Mouse (Mus musculus) lung, postnatal 4 days (tissue): ENCODE data around the gene Arl8a.

ENCODE experiments used
- DNase-seq, 2 experiments: peaks; one replicate each; pipeline ENCODE4 v3.0.0; 2021

Arl8a gene

DNA sequence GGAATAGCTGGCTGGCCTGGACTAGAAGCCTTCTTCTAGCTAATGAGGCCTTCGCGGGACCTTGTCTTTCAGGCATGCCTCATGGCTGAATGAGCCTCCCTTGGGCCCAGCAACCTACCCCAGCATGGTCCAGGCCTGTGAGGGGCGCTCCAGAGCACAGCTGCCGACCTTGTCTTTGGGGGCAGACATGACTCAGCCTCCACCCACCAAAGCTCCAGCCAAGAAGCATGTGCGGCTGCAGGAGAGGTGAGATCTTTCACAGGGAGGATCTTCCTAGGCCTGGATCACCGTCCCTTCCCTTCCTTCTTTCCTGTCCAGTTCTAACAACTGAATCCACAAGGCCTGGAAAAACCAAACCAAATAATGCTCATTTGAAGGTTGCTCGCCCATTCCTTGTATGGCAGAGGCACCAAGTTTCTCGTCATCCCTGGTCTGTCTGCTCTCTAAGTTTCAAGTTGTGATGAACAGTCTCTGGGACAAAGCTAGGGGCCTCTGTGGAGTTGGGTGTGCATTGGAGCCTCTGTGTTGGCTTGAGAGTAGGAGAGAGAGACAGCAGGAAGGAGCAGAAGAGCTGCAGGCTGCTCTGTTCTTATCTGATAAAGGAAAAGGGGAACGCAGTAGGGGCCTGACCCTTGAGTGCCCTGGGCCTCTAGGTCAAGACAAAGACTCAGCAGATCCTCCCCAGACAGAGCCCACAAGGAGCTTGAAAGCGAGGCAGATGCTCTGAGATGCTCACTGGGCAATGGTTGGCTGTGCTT is 12.8 kb upstream of the Arl8a start:
- DNase-seq, result no peak

DNA sequence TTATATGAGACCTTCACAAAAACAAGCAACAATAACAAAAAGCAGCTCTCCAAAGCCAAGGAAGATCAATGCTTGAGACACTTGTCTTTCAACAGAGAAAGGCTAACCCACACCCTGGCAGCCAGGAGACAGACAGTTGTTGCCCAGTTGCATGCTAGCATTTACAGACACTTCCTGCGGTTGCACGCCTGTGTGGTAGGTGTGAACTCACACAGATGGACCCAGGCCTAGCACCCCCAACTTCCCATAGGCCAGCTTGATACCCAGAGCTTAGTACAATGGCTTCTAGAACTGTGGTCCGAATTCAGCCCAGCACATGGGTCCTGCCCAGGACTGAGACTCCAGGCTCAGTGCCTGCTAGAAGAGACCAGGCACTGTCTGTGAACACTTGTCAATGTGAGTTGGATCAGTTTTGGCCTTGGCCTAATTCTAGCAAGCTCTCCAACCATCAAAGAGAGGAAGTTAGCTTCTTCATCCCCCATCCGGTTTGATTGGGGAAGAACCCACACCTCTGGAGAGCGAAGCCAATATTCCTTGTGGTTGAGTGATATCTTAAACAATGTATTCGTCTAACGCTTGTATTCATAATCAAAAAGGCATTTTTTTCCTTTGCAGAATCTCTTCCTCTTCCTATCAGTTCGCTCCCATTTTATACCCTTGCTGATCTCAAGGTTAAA is 11.4 kb upstream of the Arl8a start:
- no peak for DNase-seq

DNA sequence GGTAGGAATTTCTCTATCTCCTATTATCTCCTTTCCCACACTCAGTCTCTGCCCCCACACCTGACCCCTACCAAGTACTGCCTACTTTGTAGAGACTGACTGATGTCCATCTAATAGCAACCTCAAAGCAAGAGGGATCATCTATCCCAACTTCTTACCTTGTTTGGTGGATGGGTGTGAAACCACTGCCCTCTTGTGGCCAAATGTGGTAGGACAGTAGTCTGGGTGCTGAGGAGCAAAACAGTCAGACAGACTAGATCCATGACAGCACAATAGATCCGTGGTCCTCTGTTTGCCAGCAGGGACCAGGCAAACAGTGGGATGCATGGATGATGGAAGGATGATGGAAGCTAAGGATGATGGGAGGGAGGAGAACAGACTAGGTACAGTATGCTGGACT is 10.1 kb upstream of the Arl8a start:
- DNase-seq, result peak in 1 of 2 experiments; percentile 73

DNA sequence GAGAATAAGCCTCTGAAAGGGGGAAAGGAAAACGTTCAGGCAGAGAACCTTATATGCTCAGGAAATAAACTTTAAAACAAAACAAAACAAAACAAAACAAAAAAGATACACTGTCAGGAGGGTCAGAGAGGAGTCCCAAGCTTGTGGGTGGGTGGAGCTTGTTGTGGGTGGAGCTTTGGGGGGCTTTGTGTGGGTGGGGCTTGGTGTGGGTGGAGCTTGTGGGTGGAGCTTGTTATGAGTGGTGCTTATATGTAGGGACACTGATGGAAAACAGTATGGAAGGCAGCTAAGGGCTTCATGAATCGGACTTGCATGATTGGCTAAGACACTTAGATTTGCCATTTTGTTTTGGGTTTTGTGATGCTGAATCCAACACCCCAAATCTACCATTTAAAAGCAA is 6.7 kb upstream of the Arl8a start:
- no peak for DNase-seq

DNA sequence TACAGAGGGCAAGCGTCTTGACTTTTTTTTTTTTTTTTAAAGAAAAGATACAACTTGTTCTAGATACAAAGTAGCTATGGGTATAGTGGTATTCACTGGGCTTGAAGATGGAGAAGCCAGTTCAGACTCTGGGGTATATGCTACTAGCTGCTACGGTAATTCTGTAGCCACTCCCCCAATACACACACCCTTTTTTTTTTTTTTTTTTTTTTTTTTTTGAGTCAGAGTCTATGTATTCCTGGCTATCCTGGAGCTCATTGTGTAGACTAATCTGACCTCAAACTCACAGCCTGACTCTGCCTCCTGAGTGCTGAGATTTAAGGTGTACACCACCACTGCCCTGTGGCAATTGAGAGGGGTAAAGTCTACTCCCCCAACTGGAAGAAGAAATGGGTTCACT is 4.2 kb upstream of the Arl8a start:
- no peak for DNase-seq

DNA sequence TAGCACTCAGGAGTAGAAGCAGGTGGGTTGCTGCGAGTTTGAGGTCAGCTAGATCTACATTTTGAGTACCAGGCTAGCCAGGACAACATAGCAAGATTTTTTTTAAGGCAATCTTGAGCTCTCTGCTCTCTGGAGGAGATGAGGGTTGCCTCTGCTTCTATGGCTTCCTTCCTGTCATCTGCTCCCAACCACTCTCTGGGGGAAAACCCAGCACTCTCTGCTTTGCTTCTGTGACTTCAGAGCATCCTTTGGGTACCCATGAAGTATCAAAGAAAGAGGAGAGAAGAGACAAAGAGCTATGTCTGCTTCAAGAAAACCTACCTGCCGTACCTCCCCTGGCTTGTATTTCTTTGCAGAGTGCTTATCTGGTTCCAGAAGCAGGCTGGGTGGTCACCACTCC is 2.7 kb upstream of the Arl8a start:
- DNase-seq, result no peak

DNA sequence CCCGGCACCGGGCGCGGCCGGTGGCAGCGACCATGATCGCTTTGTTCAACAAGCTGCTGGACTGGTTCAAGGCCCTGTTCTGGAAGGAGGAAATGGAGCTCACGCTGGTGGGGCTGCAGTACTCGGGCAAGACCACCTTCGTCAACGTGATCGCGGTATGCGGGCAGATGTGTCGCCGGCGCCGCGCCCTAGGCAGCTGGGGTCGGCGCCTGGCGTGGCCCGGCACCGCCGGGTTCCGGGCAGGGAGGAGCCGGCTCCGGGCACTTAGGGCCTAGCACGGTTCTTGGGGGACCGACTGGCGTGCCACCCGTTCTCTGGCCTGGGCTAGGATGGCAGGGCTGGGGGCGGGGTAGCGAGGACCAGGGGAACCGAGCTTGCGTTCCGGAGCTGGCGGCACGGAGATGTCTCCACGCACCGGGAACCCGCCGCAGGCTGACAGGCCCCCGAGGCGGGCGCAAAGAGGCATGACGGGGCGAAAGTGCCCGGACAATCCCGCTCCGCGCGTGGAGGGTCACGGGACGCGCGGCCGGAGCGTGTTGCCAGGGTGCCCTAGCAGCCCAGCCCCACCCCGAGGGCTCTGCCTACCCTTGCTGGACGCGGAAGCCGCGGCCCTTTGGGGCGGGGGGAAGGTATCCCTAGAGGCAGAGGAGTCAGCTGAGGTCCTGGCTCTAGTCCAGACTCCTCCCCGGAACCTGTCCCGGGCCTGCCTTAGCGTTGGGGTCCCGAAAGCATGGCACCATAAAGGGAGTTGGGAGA is 500 bp downstream of the Arl8a start:
- peak; percentile 92 to 93 for DNase-seq

DNA sequence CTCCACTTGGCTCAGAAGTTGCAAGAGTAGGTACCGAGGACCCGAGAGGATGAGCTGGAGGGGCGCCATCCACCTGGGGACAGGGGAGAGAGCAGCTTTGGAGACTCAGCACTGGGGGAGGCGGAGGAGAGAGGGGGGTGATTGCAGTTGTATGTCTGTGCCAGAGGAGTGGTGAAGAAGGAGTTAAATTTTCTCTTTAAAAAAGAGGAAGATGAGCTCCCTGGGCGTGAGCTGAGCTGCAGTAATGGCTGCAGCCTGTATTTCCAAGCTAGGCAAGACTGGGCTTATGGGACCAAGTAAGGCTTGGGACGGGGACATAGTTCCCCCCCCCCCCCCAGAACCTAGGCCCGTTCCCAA is 1.1 kb downstream of the Arl8a start:
- DNase-seq, result no peak

DNA sequence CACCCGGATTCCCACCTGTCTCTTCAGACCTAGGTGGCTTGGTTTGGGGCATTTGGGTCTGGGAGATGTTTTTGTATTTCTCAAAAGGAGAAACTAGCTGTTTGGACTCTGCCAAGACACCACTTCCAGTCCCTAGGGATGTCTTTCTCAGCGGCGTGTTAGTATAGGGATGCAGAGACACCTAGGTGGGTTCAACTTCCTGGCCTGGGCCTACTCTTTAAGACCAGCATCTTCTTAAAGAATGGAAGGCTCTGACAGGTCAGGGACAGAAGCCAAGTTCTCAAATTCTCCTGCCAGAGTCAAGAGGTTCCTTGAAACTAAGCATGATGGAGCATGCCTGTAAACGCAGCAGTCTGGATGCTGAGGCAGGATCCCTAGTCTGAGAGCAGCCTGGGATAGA is 1.9 kb downstream of the Arl8a start:
- no peak for DNase-seq

DNA sequence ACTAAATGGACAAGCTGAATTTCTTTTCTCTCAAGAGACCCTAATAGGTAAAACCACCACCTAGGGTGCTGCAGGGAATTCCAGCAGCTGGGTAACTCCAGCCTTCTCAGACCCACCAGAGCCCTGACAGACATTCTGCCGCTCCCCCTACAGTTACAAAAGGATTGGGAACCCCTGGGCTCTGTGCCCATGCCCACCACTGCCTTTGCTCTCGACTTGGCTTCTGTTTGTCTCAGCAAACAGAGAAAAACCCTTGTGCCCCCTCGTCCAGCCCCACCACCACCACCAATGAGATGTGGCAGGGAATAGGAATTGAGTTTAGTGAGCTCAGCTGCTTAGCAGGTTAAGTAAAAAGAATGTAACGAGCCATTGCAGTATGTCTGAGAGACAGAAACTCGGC is 2.4 kb downstream of the Arl8a start:
- no peak for DNase-seq

DNA sequence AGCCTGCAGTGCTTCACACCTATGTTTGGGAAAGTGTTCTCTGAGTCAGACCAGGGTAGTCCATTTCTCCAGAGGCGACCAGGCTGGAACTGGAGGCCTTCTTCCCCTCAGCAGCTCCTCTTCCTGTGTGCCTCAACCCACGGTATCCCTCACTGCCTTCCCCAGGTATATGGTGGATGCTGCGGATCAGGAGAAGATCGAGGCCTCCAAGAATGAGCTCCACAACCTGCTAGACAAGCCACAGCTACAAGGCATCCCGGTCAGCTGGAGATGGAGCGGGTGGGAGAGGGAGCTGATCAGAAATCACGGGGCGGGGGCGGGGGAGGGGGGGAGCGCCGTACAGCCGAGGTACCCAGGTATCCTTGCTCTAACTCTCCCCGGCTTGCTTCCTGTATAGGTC is 7.4 kb downstream of the Arl8a start:
- DNase-seq, result no peak

DNA sequence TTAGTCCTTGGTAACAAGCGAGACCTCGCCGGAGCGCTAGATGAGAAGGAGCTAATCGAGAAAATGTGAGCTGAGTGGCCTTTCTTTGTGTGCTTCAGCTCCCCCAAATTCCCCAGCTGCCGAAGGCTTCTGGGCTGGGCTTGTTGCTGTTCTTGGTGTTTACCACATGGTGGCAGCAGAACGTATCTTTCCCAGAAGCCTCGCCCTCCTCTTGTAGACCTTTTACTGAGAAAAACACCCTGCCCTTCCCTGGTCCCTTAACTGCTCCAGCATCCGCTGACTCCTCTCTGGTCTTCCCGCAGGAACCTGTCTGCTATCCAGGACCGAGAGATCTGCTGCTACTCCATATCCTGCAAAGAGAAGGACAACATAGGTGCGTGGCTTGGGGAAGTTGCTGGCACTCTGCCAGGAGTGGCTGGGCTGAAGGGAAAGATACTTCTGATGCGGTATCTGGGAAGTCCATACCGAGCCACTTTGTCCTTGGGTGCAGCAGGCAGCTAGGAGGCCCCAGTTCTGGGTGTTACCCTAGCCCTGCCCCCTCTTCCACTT is 7.9 kb downstream of the Arl8a start:
- DNase-seq, result peak; percentile 76 to 83

DNA sequence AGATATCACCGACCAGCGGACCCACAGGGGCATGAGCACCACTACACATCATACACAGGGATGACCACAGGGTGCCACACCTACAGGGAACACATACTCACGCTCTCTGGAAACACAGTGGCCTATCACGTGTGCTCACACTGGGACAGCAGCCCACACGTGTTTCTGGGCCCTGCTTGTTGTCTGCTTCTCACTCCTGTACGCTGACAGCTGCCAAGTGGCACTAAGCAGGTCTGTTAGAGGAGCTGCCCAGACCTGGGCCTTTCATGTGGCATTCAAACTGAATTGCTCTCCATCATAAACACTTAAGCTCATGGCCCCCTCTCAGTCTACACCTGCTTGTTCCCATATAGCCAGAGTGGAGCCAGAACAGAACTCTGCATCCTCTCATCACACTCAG is 9.7 kb downstream of the Arl8a start:
- DNase-seq, result no peak

DNA sequence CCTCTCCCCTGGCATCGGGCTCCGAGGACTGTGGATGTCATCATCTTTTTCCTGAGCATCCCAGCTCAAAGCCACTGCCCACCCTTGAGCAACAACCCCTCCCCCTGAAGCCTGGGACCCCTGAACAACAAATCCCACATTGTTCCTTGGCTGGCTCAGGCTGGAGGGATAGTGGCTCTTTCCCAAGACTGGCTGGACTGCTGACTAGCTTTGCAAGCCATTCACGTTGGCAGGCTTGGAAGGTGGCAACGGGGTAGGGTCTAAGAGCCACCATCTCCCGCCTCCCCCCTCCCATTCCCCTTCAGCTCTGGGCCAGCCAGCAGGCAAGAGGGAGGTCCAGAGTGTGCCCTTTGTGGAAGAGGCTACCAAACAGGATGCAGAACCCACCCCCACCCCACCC is 12.0 kb downstream of the Arl8a start:
- DNase-seq, result no peak

DNA sequence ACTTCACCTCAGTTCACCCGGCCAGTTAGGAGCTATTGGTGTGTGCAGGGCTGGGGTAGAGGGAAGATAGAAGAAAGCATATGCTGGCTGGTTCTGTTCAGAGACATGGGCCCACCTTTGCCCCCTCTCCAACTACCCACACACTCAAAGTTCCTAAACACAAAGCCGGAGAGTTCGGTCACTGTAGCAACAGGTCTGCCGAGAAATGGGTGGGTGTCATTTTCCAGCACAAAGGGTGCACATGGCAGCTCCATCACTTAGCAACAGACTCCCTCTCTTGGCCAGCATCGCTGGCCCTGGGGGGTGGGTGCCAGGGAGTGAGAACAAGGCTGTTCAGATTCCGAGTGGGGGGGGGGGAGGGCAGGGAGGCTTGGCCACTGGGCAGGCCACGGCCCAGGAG is 12.4 kb downstream of the Arl8a start:
- DNase-seq, result no peak

DNA sequence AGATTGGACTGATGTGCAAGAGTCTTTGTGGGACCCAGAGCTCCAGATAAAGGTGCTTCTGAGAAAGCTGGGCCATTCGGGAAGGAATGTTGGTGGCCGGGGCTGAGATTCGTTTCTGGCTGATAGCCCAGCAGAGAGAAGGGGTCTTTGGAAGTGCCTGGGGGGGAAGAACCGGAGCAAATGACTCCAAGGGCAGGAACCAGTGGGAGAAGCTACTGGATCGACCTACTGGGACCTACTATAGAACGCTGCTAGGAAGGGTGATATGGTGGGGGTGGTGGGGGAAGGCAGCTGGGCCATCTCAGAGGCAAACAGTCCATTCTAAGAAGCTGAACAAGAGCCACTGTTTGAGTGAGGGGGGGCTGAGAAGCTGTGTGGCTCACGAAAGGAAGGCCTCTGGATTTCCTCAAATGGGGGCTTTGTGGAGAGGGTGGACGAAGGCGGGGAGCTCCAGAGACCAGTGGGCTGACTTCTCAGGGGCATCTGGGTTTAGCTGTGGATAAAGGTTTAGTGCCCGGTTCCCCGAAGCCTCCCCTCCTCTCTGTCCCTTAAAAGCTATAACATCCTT is 13.0 kb downstream of the Arl8a start:
- DNase-seq, result no peak

DNA sequence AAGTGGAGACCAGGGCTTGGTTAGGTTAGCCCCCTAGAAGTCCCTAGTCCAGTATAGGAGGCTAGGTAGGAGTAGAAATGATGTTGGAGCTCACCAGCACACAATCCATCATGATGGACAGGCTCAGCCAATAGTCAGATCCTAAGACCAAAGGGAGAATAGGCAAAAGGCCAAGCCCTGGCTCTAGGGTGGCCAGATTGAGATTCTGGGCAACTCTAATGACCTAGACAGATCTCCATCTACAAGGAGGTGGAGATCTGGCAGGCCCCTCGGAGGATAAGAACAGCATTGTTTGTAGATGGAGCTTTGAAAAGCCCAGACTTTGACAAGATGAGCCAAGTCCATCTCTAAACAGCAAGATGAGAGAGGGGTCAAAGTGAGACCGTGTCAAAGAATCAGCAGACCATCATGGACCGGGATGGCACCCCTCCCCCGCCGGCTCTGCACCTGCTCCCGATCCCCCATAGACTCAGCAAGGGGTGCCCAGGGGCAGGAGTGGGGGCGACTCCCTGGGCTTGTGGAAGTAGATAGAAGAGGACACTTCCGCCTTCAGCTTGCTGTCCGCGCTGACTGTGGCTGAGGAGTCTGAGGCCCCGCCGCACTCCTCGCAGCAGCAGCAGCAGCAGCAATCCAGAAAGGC is 13.9 kb downstream of the Arl8a start:
- DNase-seq, result no peak

DNA sequence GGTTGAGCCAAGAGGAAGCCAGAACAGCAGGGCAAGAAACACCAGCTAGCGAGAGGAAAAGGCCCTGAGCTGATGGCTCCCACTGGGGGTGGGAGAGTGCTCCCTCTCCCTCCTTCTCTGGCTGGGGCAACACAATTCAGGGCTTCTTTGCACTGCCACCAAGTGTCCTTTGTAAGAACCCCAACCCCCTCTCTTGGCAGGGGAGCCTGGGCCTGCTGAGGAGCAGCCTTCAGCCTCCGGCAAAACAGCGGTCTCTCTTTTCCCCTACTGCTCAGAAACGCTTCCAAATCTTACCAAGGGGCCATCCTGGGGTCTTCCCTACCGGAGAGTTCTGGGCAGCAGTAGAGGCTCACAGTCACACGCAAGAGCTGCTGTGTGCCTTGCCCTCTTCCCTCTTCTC is 16.1 kb downstream of the Arl8a start:
- DNase-seq, result no peak

DNA sequence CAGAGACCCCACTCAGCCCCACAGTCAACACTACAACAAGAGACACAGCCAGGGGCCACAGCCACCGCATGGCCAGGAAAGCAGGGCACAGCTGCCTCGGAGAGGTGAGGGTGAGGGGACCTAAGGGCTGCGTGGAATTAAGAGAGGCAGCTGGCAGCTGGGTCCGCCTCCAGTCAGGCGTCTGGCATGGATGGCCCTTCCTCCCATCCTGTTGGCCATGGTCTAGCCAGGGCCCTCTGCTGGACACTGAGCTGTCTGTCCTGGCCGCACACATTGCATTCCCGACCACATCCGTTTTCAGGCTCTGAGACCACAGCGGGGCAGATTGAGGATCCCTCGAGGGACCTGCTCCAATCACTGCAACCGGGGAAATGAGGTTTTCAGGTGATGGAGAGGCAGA is 20.8 kb downstream of the Arl8a start, which contains the start of gene Gpr37l1:
Gene Gpr37l1 (minus strand): TSS at position 247 of the 400 bp plus-strand sequence.
- no peak for DNase-seq

DNA sequence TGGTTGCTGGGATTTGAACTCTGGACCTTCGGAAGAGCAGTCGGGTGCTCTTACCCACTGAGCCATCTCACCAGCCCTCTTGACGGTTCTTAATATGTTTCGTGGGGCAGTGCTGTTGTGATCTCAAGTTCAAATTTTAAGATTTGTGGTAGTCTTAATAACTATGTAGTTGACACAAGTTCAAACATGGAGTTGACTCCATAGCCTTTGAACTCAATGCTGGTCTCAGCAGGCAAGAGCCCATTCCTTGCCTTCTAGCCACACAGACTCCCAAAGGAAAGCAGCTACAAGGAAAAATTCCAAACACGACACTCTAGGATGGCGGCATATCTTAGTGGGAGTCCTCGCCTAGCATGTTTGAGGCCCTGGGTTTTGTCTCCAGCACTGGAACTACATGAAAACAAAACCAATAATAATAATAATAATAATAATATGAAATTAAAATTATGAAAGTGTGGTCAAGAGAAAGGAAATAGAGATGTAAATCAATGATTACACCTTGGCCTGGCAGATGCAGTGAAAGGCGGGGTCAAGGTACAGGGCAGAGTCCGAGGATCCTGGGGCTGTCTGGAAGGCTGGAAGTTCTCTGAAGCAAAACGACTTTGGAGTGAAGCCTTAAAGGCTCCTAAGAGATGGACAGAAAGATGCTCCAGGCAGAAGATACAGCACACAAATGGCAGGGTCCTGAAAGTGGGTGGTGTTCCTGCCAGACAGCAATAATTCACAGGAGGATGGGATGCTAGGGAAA is 22.0 kb downstream of the Arl8a start:
- DNase-seq, result no peak

DNA sequence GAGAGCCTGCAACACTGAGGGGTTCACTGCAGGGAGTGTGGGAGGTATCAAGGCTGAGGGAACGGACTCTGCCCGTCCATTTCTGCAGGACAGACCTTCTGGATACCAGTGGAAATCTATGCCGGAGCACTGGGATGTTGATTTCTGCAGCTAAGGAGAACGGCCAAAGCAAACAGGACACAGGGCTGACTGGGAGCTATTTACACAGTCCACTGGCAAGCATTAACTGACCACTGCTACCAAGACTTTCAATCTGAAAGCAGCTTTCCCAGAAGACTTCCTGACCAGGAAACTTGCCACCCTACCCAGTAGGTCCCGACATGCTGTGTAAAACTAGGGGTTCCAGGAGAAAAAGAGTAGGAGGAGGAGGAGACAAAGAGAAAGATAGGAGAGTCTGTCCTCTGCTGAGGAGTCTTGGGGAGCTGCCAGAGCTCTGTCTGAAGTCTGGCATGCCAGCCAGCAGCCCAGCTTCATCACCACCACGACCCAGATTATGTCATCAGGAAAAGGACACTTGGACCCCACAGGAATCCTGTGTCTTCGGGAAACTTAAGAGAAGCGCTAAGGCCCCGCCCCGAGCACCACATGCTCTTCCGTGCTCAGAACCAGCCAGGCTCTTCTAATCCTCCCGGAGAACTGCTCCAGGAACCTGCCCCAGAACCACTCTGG is 23.1 kb downstream of the Arl8a start:
- DNase-seq, result peak; percentile 30 to 60

DNA sequence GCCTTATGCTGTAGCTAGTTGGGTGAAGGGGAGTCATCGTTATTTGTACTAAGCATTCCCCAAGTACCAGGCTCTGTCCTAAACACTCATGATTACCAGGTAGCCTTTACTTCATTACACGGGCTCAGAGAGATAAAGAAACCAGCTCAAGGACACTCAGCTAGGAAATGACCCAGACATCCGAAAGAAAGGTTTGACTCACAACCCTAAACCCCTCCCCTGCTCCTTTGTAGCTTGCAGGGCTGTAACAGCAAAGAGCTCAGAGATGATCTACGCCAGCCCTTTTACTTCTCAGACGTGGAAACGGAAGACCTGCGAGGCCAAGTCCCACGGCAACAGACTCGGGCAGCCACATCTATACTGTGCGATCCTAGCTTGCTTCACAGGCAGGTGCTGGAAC is 23.7 kb downstream of the Arl8a start:
- DNase-seq, result no peak
